Mouse (Mus musculus): ENCODE data around the gene Crybb2.

GRCm38 (mm10) chr5:113108165-113108764 is 38.3 kb upstream of the Crybb2 start:
- TF ChIP-seq CTCF (conservative IDR thresholded peaks at IDR 0.05; ENCODE audit: low read length) (no peak; the same call in 1 of the 2 replicates), POU5F1 (IDR thresholded peaks at IDR 0.05; ENCODE audit: borderline replicate concordance, low read length) (no peak)
